Mouse (Mus musculus): ENCODE measurements around the gene Gsdme. TPM values are rescaled to one million over a fixed set of nuclear protein-coding genes. Genes with fewer than 3 reads are reported as not detected.

Gsdme gene
- total and polyA plus RNA-seq, 3 experiments = 0.27 to 1.5 TPM; not detected in 1

GRCm38 (mm10) chr6:50304949-50305491 is 41.4 kb upstream of the Gsdme start (continued):
- TF ChIP-seq MYB (IDR thresholded peaks at IDR 0.05; ENCODE audit: low read depth, low read length) (no peak), USF1 (IDR thresholded peaks at IDR 0.05; ENCODE audit: low read depth, low read length) (no peak), E2F4 (IDR thresholded peaks at IDR 0.05; ENCODE audit: borderline replicate concordance, low read depth, low read length) (no peak), USF2 (IDR thresholded peaks at IDR 0.05; ENCODE audit: borderline replicate concordance in 1 of 2, insufficient read depth in 1 of 2, low read depth in 1 of 2, low read length in 2 of 2) (no peak)

- Histone ChIP-seq H3K27me3 (ENCODE audit: control insufficient read depth in 1 of 2, insufficient read depth in 2 of 2, low read length in 2 of 2) (no peaks in the 10 kb centered on the region), H3K9ac (ENCODE audit: control insufficient read depth, low read depth, low read length, poor library complexity, severe bottlenecking) (no peak overlapping the region), H3K27ac (ENCODE audit: control insufficient read depth, low read depth, low read length) (no peak overlapping the region), H3K36me3 (ENCODE audit: control insufficient read depth in 1 of 2, insufficient read depth in 2 of 2, low read length in 2 of 2) (no peaks in the 10 kb centered on the region), H3K4me3 (ENCODE audit: control insufficient read depth in 1 of 2, insufficient read depth in 1 of 2, low read depth in 2 of 2, low read length in 2 of 2) (no peak overlapping the region), H3K4me1 (ENCODE audit: control insufficient read depth in 1 of 2, insufficient read depth in 2 of 2, low read length in 2 of 2) (no peaks in the 10 kb centered on the region), H3K9me3 (replicated peaks; ENCODE audit: insufficient read depth, low read length) (no peaks in the 10 kb centered on the region), H3K79me2 (ENCODE audit: control insufficient read depth, insufficient read depth, low read length, poor library complexity) (no peaks in the 10 kb centered on the region)
- no peak for TF ChIP-seq USF2 (IDR thresholded peaks at IDR 0.05; ENCODE audit: borderline replicate concordance in 1 of 2, insufficient read depth in 1 of 2, low read depth in 1 of 2, low read length in 2 of 2)
- TF ChIP-seq MYB (IDR thresholded peaks at IDR 0.05; ENCODE audit: low read depth, low read length) = no peak
- TF ChIP-seq BHLHE40 (IDR thresholded peaks at IDR 0.05; ENCODE audit: borderline replicate concordance, low read depth, low read length) = no peak
- no peak for TF ChIP-seq TAL1 (IDR thresholded peaks at IDR 0.05; ENCODE audit: low read length)
- TF ChIP-seq GATA1 (IDR thresholded peaks at IDR 0.05; ENCODE audit: low read depth, low read length) = no peak
- TF ChIP-seq POLR2AphosphoS2 (IDR thresholded peaks at IDR 0.05; ENCODE audit: low read length) = no peak
- no peak for TF ChIP-seq ZNF384 (IDR thresholded peaks at IDR 0.05; ENCODE audit: low read depth, low read length)
- TF ChIP-seq ZKSCAN1 (IDR thresholded peaks at IDR 0.05; ENCODE audit: low read depth, low read length) = no peak
- TF ChIP-seq ZMIZ1 (IDR thresholded peaks at IDR 0.05; ENCODE audit: low read depth, low read length) = no peak
- TF ChIP-seq ZC3H11A (IDR thresholded peaks at IDR 0.05; ENCODE audit: low read depth, low read length) = no peak
- no peak for TF ChIP-seq CHD2 (IDR thresholded peaks at IDR 0.05; ENCODE audit: low read length)
- no peak for TF ChIP-seq MYC (IDR thresholded peaks at IDR 0.05; ENCODE audit: low read depth, low read length)
- DNase-seq (ENCODE audit: low read depth, low spot score) = no peak
These were observed 37.5 kb upstream of the Gsdme start for GRCm38 (mm10) chr6:50301121-50301520.

- Histone ChIP-seq H3K27me3 (ENCODE audit: control insufficient read depth in 1 of 2, insufficient read depth in 2 of 2, low read length in 2 of 2) (no peaks in the 10 kb centered on the region), H3K27ac (ENCODE audit: control insufficient read depth, low read depth, low read length) (no peak overlapping the region), H3K79me2 (ENCODE audit: control insufficient read depth, insufficient read depth, low read length, poor library complexity) (no peaks in the 10 kb centered on the region), H3K9me3 (replicated peaks; ENCODE audit: insufficient read depth, low read length) (no peaks in the 10 kb centered on the region), H3K36me3 (ENCODE audit: control insufficient read depth in 1 of 2, insufficient read depth in 2 of 2, low read length in 2 of 2) (no peaks in the 10 kb centered on the region), H3K4me1 (ENCODE audit: control insufficient read depth in 1 of 2, insufficient read depth in 2 of 2, low read length in 2 of 2) (no peaks in the 10 kb centered on the region), H3K4me3 (ENCODE audit: control insufficient read depth in 1 of 2, insufficient read depth in 1 of 2, low read depth in 2 of 2, low read length in 2 of 2) (no peak overlapping the region), H3K9ac (ENCODE audit: control insufficient read depth, low read depth, low read length, poor library complexity, severe bottlenecking) (no peak overlapping the region)
- DNase-seq (ENCODE audit: low read depth, low spot score) = no peak
- TF ChIP-seq ZNF384 (IDR thresholded peaks at IDR 0.05; ENCODE audit: low read depth, low read length) (no peak), CHD2 (IDR thresholded peaks at IDR 0.05; ENCODE audit: low read length) (no peak), GATA1 (IDR thresholded peaks at IDR 0.05; ENCODE audit: low read depth, low read length) (no peak), POLR2A (IDR thresholded peaks at IDR 0.05; ENCODE audit: control insufficient read depth in 1 of 2, insufficient read depth in 1 of 2, low read depth in 1 of 2, low read length in 2 of 2, poor library complexity in 1 of 2) (no peak), SMC3 (IDR thresholded peaks at IDR 0.05; ENCODE audit: low read depth, low read length) (no peak), MAFK (IDR thresholded peaks at IDR 0.05; ENCODE audit: borderline replicate concordance, low read depth, low read length) (no peak), TAL1 (IDR thresholded peaks at IDR 0.05; ENCODE audit: low read length) (no peak), NELFE (IDR thresholded peaks at IDR 0.05; ENCODE audit: low read depth, low read length) (no peak), ZMIZ1 (IDR thresholded peaks at IDR 0.05; ENCODE audit: low read depth, low read length) (no peak), MYC (IDR thresholded peaks at IDR 0.05; ENCODE audit: low read depth, low read length) (no peak), RCOR1 (IDR thresholded peaks at IDR 0.05; ENCODE audit: low read depth, low read length) (no peak), E2F4 (IDR thresholded peaks at IDR 0.05; ENCODE audit: borderline replicate concordance, low read depth, low read length) (no peak), ZC3H11A (IDR thresholded peaks at IDR 0.05; ENCODE audit: low read depth, low read length) (no peak), UBTF (IDR thresholded peaks at IDR 0.05; ENCODE audit: borderline replicate concordance, insufficient read depth, low read depth, low read length) (no peak), BHLHE40 (IDR thresholded peaks at IDR 0.05; ENCODE audit: borderline replicate concordance, low read depth, low read length) (no peak), CTCF (IDR thresholded peaks at IDR 0.05 in 2 of 3, conservative IDR thresholded peaks at IDR 0.05 in 1 of 3; ENCODE audit: control insufficient read depth in 1 of 3, insufficient read depth in 1 of 3, low read depth in 2 of 3, low read length in 3 of 3, poor library complexity in 1 of 3, severe bottlenecking in 1 of 3) (no peak)
These were observed 37.0 kb upstream of the Gsdme start for GRCm38 (mm10) chr6:50300622-50301021.

All from MEL (cell line).